Mouse (Mus musculus) hindbrain, embryonic 11.5 days (tissue): ENCODE results near the gene Kcnc3. TPM values are rescaled to one million over a fixed set of nuclear protein-coding genes. Genes with fewer than 3 reads are reported as not detected.
A peak's percentile ranks its signal among the peaks of the same experiment; 100 is the strongest.

Experiments
- ATAC-seq: fragments of 200-750 bp; cut with Nextera tagmentation; 2 replicates; pipeline ENCODE4 v1.8.0; 2017; ENCODE audit warnings: mild to moderate bottlenecking, moderate TSS enrichment, moderate library complexity; ENCODE audit not compliant: low FRiP score
- DNase-seq: peaks from one replicate; pipeline ENCODE4 v3.0.0-alpha.2; 2015; ENCODE audit warnings: low spot score
- H3K27ac ChIP-seq: fragments of 300-500 bp; sonication (generic); 2 replicates; pipeline ENCODE4 v1.5.1; 2014; ENCODE audit warnings: mild to moderate bottlenecking, low read depth, low read length
- H3K27me3 ChIP-seq: fragments of 300-500 bp; sonication (generic); 2 replicates; pipeline ENCODE4 v1.6.1; 2014; ENCODE audit warnings: mild to moderate bottlenecking, low read length, moderate library complexity, mixed read lengths; ENCODE audit not compliant: control insufficient read depth, insufficient read depth
- H3K36me3 ChIP-seq: fragments of 300-500 bp; sonication (generic); 2 replicates; pipeline ENCODE4 v1.6.1; 2014; ENCODE audit warnings: mild to moderate bottlenecking, low read length, moderate library complexity, mixed read lengths; ENCODE audit not compliant: control insufficient read depth, insufficient read depth
- H3K4me1 ChIP-seq: fragments of 300-500 bp; sonication (generic); replicated peaks from 2 replicates; pipeline ENCODE4 v1.6.1; 2014; ENCODE audit warnings: low read length, mixed read lengths; ENCODE audit not compliant: control insufficient read depth, insufficient read depth
- H3K4me2 ChIP-seq: fragments of 300-500 bp; sonication (generic); replicated peaks from 2 replicates; pipeline ENCODE4 v1.6.1; 2014; ENCODE audit warnings: mild to moderate bottlenecking, low read depth, low read length
- H3K4me3 ChIP-seq: fragments of 300-500 bp; sonication (generic); 2 replicates; pipeline ENCODE4 v1.5.1; 2014; ENCODE audit warnings: low read depth, low read length
- H3K9ac ChIP-seq: fragments of 300-500 bp; sonication (generic); 2 replicates; pipeline ENCODE4 v1.6.1; 2014; ENCODE audit warnings: low read depth, low read length
- H3K9me3 ChIP-seq: fragments of 300-500 bp; sonication (generic); 2 replicates; pipeline ENCODE4 v1.6.1; 2016; ENCODE audit warnings: low read length; ENCODE audit not compliant: control insufficient read depth
- WGBS: fragments of 180-500 bp; shearing (Covaris S2); extraction: QIAGEN DNeasy Blood & Tissue Kit; methylation state at CpG from one replicate; pipeline ENCODE4 v1.1.7; 2014; 5-methylcytosine and 5-hydroxymethylcytosine counted together
- polyA plus RNA-seq: library from polyadenylated mRNA; unstranded; fragments of >200 nt; fragmentation: Nextera tagmentation; extraction: Ambion mirVana; gene quantifications from 2 replicates; pipeline ENCODE4 v1.2.1, GENCODE M21; 2014

Kcnc3 gene
- polyA plus RNA-seq, 1 experiment from 2014 or later, result 2.1 TPM

DNA sequence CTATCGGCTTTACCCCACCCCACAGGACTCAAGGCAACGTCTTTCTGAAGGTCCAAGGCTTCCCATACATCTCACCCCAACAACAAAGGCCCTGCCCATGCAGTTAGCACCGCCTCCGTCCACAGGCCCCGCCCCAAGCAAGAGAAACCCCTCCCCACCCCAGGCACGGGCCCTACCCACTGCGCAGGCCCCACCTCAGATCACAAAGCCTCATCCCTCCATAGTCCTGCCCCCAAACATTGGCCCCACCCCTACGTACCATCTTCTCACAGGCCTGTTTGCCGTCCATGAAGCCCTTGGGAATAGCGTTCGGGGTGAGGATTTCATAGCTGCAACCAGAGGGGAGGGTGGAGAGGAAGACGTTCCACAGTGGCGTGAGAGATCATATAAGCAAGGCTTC is 42.2 kb downstream of the Kcnc3 start:
- ATAC-seq, result no peak
- 0 out of 2 replicates have a peak, but pooled peaks cover 3% of the 10 kb centered on the region for H3K27me3 ChIP-seq

DNA sequence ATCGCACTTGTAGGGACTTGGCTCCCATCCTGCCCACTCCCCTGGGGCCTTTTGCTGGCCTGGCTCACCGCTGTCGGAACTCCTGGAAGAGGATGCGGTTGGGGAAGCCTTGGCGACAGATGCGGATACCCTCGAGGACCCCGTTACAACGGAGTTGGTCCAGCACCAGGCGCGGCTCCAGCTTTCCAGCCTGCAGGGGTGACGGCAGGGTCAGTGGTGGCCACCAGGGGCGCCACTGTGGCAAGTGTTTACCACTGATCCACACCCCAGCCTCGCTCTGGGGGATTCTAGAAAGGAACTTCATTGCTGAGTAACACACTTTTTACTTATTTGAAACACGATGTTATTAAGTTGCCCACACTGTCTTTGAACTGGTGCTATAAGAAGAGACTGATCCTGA is 42.9 kb downstream of the Kcnc3 start:
- no peak overlapping the region for H3K9ac ChIP-seq
- no peak overlapping the region for H3K27ac ChIP-seq
- no peak overlapping the region for H3K4me3 ChIP-seq
- no peaks in the 10 kb centered on the region for H3K4me1 ChIP-seq
- ATAC-seq (no peak), DNase-seq (peak; percentile 53)
- no peaks in the 10 kb centered on the region for H3K36me3 ChIP-seq
- WGBS, result 15% methylated on average over 15 of the region's 15 CpGs
- H3K9me3 ChIP-seq, result no peaks in the 10 kb centered on the region
- no peak overlapping the region for H3K4me2 ChIP-seq
- peaks cover 6% of the 10 kb centered on the region for H3K27me3 ChIP-seq

More for the DNA sequence above, 42.2 kb downstream of the Kcnc3 start:
- no peak for DNase-seq
- Histone ChIP-seq H3K36me3 (no peaks in the 10 kb centered on the region), H3K4me2 (no peak overlapping the region), H3K4me3 (no peak overlapping the region), H3K4me1 (no peaks in the 10 kb centered on the region), H3K9me3 (no peaks in the 10 kb centered on the region), H3K9ac (no peak overlapping the region), H3K27ac (no peak overlapping the region)
- 20% methylated on average over 13 of the region's 13 CpGs for WGBS

DNA sequence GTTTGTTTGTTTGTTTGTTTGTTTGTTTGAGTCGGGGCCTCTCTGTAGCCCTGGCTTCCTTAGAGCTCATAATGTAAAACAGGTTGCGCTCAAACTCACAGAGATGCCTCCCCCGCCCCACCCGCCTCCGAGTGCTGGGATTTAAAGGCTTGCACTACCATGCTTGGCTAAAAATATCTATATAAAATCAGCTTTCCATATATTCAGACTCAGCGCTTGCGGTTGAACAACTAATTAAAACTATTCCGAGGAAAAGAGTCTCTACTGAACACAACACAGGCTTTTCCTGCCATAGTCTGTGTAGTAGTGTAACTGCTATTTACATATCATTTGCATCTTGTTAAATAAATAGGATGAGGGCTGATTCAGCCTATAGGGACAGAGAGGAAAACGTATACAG is 46.2 kb downstream of the Kcnc3 start:
- Histone ChIP-seq H3K9ac (no peak overlapping the region), H3K4me3 (no peak overlapping the region), H3K4me1 (no peaks in the 10 kb centered on the region), H3K4me2 (no peak overlapping the region), H3K27me3 (peaks cover 26% of the 10 kb centered on the region), H3K9me3 (no peaks in the 10 kb centered on the region), H3K36me3 (no peaks in the 10 kb centered on the region), H3K27ac (no peak overlapping the region)
- no peak for DNase-seq
- ATAC-seq, result no peak
- WGBS, result 87% methylated on average over 9 of the region's 9 CpGs

DNA sequence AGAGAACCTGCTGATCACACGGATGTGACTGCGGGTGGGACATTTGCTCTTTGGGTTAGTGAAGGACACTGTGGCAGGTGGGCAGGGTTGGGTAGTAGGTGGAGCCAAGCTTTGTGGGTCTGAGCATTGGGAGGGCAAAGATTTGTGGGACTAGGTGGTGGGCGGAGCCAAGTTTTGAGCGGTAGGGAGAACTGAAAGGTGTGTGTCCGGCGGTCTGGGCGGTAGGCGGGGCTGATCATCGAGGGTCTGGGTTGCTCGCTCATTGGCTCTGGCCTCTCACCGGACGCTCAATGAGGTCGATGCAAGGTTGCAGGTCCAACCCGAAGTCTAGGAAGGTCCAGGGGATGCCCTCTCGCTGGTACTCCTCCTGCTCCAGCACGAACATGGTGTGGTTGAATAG is 48.2 kb downstream of the Kcnc3 start:
- no peak overlapping the region for H3K27ac ChIP-seq
- no peak for DNase-seq
- no peaks in the 10 kb centered on the region for H3K4me1 ChIP-seq
- no peaks in the 10 kb centered on the region for H3K36me3 ChIP-seq
- no peak for ATAC-seq
- 7% methylated on average over 16 of the region's 16 CpGs for WGBS
- H3K4me2 ChIP-seq, result no peak overlapping the region
- no peak overlapping the region for H3K4me3 ChIP-seq
- no peak overlapping the region for H3K9ac ChIP-seq
- no peaks in the 10 kb centered on the region for H3K9me3 ChIP-seq
- H3K27me3 ChIP-seq, result peaks cover 26% of the 10 kb centered on the region

DNA sequence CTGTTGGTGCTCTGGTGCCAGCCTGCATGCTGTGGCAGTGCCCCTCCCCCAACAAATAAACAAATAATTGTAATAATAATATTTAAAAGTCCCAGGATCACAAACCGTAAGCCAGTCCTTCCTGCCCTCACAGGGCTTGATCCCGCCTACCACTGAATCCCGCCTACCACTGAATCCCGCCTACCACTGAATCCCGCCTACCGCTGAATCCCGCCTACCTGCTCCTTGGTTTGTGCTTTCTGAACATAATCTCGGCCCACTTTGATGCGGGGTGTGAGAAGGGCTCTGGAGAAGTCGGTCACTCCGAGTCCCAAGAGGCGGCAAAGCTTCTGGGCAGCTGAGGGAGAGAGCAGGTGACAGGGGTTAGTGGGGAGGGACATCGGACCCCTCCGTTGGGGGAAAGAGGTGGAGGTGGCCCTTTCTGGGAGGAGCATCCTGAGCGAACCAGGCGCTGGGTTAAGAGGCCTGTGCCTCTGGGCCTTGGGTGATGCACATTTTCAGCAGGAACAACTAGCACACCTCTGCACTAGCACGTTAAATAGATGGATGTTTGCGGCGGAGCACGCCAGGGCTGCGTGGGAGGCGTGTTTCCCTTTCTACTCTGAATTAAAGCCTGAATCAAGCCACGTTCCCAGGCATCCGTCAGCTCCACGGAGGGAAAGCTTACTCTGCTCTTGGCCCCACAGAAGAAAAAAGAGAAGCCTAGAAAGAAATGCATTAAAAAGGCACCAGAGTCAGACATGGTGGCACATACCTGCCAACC is 50.6 kb downstream of the Kcnc3 start:
- WGBS, result 18% methylated on average over 25 of the region's 25 CpGs

DNA sequence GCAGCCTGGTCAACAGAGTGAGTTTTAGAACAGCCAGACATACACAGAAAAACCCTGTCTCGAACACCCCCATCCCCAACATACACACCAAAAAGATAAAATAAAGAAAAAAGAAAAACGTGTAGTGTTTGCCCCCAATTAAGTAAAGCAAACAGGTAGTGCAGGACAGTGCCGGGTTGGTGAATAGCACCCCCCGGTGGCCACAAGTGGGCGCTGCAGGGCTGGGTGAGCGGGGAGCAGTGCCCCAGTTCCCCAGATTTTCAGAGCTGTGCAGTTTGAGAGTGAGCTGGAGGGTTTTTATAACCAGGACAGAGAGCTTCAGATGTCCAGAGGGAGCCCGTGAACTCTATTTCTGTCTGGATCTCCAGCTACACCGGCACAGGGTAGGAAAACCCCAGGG is 51.4 kb downstream of the Kcnc3 start:
- 38% methylated on average over 8 of the region's 8 CpGs for WGBS
- no peaks in the 10 kb centered on the region for H3K4me1 ChIP-seq
- peak; percentile 39 for DNase-seq
- H3K36me3 ChIP-seq, result no peaks in the 10 kb centered on the region
- H3K9ac ChIP-seq, result no peak overlapping the region
- no peaks in the 10 kb centered on the region for H3K9me3 ChIP-seq
- no peak overlapping the region for H3K27ac ChIP-seq
- no peak overlapping the region for H3K4me2 ChIP-seq
- peaks cover 34% of the 10 kb centered on the region for H3K27me3 ChIP-seq
- no peak for ATAC-seq
- H3K4me3 ChIP-seq, result no peak overlapping the region

More for the DNA sequence above, 50.6 kb downstream of the Kcnc3 start:
- Histone ChIP-seq H3K36me3 (no peaks in the 10 kb centered on the region), H3K4me3 (no peak overlapping the region), H3K27ac (no peak overlapping the region), H3K9ac (no peak overlapping the region), H3K4me2 (no peak overlapping the region), H3K9me3 (no peaks in the 10 kb centered on the region), H3K27me3 (peaks cover 32% of the 10 kb centered on the region), H3K4me1 (no peaks in the 10 kb centered on the region)
- DNase-seq (no peak), ATAC-seq (no peak)

DNA sequence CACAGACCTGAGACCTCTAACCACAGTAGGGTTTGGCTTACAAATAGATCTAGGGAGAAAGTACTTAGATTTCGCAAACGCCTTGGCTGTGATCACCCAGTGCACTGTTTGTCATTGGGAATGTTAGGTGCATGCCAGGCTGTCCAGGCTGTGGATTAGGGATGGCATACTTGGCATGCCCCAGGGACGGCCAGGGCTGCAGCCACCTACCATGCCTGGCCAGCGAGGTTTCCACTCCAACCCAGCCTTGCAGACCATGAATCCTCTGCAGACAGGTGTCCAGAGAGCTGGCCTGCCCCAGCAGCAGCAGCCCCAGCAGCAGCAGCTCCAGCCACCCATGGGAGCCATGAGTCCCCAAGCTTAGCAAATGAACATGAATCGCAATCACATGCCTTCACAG is 54.8 kb downstream of the Kcnc3 start:
- Histone ChIP-seq H3K36me3 (no peaks in the 10 kb centered on the region), H3K27me3 (peaks cover 15% of the 10 kb centered on the region), H3K27ac (no peak overlapping the region), H3K4me3 (no peak overlapping the region), H3K4me2 (no peak overlapping the region), H3K4me1 (no peaks in the 10 kb centered on the region), H3K9ac (no peak overlapping the region), H3K9me3 (no peaks in the 10 kb centered on the region)
- ATAC-seq (no peak), DNase-seq (no peak)
- WGBS, result 79% methylated on average over 5 of the region's 5 CpGs

DNA sequence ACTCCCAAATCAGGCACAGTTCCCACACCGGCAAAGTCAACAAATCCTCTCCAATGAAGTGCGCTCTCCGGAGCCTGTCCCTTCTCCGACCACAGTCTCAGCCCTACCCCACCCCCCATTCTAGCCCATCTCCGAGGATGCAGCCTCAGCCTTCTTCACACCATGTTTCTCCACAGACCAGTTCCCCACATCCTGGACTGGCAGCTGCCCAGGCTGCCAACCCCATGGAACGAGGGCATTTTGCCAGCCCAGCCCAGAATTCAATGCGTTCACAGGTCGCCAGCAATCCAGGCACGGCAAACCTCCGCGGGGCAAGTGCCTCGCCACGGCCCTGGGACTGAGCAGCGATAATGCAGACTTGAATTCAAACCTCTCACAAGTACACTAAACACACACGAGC is 55.5 kb downstream of the Kcnc3 start:
- no peak for DNase-seq
- Histone ChIP-seq H3K27ac (no peak overlapping the region), H3K4me2 (no peak overlapping the region), H3K4me3 (no peak overlapping the region), H3K9ac (no peak overlapping the region), H3K27me3 (peaks cover 12% of the 10 kb centered on the region), H3K9me3 (no peaks in the 10 kb centered on the region), H3K36me3 (no peaks in the 10 kb centered on the region), H3K4me1 (no peaks in the 10 kb centered on the region)
- 31% methylated on average over 15 of the region's 15 CpGs for WGBS
- ATAC-seq, result no peak

DNA sequence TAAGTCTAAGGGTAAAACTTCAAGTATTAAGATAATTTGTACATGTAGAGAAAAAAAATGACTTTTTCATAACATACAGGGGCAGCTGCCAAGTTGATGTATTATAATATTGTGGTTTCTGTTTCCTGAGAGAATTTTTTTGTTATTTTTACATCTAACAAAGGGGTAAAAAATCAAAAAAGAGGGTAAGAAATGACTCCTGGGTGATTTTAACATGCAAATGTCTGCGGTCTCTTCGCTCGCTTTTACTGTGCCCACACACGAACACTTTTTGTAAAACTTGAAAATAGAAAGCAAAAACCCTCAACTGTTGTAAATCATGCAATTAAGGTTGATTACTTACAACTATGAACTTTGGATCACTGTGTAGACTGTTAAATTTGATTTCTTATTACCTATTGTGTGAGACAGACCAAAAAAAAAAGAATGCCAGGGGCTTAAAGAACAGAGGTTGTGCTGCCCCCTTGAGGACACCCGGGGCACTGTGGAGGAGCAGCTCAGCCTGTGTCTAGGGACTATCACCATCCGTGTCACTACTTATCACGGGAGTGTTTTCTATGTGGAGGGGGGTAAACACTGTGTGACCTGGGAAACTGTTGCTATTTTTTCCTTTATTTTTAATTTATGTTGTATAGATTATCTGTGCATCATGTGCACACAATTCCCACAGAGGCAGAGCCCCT is 56.7 kb downstream of the Kcnc3 start:
- no peak overlapping the region for H3K9ac ChIP-seq
- DNase-seq (peak; percentile 84), ATAC-seq (no peak)
- 53% methylated on average over 7 of the region's 7 CpGs for WGBS
- H3K9me3 ChIP-seq, result no peaks in the 10 kb centered on the region
- H3K27ac ChIP-seq, result no peak overlapping the region
- H3K4me1 ChIP-seq, result no peaks in the 10 kb centered on the region
- H3K27me3 ChIP-seq, result peaks cover 8% of the 10 kb centered on the region
- H3K4me2 ChIP-seq, result no peak overlapping the region
- no peaks in the 10 kb centered on the region for H3K36me3 ChIP-seq
- H3K4me3 ChIP-seq, result no peak overlapping the region
